Mouse (Mus musculus) thymus, adult 2 months (tissue): ENCODE results near the gene Acad10.
"Not testable (repeated sequence)": the region's sequence is repeated elsewhere in the genome, so short reads cannot be mapped to it uniquely, and the experiment has no call there.

Experiments
- CTCF ChIP-seq: fragments of 200-500 bp; IDR thresholded peaks from 2 replicates; pipeline ENCODE4 v1.5.1; 2012; ENCODE audit warnings: mild to moderate bottlenecking, control low read depth, low read length, moderate library complexity, borderline replicate concordance; ENCODE audit not compliant: control insufficient read depth, poor library complexity, insufficient read depth; ENCODE audit errors: extremely low read depth
- POLR2A ChIP-seq: fragments of 200-500 bp; IDR thresholded peaks from 2 replicates; pipeline ENCODE4 v1.6.1; 2012; ENCODE audit warnings: mild to moderate bottlenecking, low read length, control low read depth, moderate library complexity; ENCODE audit not compliant: control insufficient read depth, poor library complexity, insufficient read depth; ENCODE audit errors: extremely low read depth

DNA sequence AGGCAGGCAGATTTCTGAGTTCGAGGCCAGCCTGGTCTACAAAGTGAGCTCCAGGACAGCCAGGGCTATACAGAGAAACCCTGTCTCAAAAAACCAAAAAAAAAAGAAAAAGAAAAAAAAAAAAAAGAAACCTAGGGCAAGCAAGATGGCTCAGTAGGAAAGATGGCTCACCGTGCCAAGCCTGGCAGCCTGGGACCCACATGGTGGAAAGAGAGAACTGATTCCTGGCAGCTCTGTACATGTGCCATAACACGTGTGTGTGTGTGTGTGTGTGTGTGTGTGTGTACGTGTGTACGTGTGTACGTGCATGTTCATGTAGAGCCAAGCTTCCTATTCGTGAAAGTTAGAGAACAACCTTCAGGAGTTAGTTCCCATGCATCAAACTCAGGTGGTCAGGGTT is 31.1 kb upstream of the Acad10 start:
- TF ChIP-seq CTCF, POLR2A: not testable (repeated sequence)
